Mouse (Mus musculus): ENCODE results near the gene Il1rap. TPM values are rescaled to one million over a fixed set of nuclear protein-coding genes. Genes with fewer than 3 reads are reported as not detected.

Gene Il1rap
- polyA plus RNA-seq, 1 experiment from 2014 or later, result 4.5 TPM

DNA sequence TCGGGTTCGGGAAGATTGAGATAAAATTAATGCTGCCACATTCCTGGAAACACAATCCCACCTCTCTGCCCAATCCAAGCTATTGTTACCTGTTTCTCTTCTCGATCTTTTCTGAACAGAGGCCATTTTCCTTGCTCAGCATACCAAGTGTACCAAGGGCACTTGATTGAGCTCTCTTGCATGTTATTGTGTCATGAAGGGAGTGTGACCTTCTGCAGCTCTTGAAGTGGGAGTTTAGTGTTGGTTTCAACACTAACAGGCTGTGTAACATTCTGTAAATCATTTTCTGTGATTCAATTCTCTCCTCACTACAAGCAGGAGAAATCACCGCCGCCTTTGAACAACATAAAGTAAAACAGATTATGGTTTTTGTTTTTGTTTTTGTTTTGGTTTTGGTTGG is 7.3 kb upstream of the Il1rap start:
- no peak overlapping the region for H3K9ac ChIP-seq
- H3K4me1 ChIP-seq (replicated peaks), result no peaks in the 10 kb centered on the region
- H3K36me3 ChIP-seq, result no peaks in the 10 kb centered on the region
- WGBS, result 81% methylated on average over 5 of the region's 5 CpGs
- ATAC-seq (replicated peaks; ENCODE audit: insufficient number of reproducible peaks, insufficient read depth, low FRiP score, low read depth), result no peak
- no peaks in the 10 kb centered on the region for H3K27me3 ChIP-seq
- no peaks in the 10 kb centered on the region for H3K9me3 ChIP-seq (replicated peaks)
- H3K4me3 ChIP-seq, result no peak overlapping the region
- no peak overlapping the region for H3K27ac ChIP-seq
- no peak overlapping the region for H3K4me2 ChIP-seq

DNA sequence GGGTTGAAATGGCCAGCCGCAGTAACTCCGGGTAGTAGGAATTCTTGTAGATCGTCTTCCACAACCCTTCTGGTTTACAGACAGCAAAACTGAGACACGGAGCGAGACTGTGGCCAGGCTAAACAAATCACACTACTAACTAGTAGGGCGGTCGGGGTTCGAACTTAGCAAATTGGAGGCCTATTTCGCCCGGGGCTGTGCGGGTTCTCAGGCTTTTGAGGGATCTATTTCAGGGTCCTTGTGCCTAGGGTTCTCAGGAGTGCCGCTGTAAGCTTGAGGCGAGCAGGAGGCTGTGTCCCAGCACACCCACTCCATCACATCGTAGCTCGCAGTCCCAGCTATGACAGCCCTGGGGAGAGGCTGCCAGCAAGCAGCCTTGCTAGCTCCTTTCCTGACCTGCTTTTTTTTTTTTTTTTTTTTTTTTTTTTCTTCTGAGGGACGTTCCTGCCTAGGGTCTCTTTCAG is 441 bp downstream of the Il1rap start:
- under 1% methylated on average over 16 of the region's 16 CpGs for WGBS
- peaks cover 9% of the 10 kb centered on the region for H3K4me1 ChIP-seq (replicated peaks)
- ATAC-seq (replicated peaks; ENCODE audit: insufficient number of reproducible peaks, insufficient read depth, low FRiP score, low read depth), result peak; percentile 66
- no peaks in the 10 kb centered on the region for H3K36me3 ChIP-seq
- H3K9ac ChIP-seq, result peak overlapping the region; percentile 79
- peak overlapping the region; percentile 84 for H3K4me3 ChIP-seq
- peak overlapping the region; percentile 92 for H3K4me2 ChIP-seq
- H3K9me3 ChIP-seq (replicated peaks), result no peaks in the 10 kb centered on the region
- no peaks in the 10 kb centered on the region; the same call in 1 of the 2 replicates for H3K27me3 ChIP-seq
- peak overlapping the region; percentile 75 for H3K27ac ChIP-seq

DNA sequence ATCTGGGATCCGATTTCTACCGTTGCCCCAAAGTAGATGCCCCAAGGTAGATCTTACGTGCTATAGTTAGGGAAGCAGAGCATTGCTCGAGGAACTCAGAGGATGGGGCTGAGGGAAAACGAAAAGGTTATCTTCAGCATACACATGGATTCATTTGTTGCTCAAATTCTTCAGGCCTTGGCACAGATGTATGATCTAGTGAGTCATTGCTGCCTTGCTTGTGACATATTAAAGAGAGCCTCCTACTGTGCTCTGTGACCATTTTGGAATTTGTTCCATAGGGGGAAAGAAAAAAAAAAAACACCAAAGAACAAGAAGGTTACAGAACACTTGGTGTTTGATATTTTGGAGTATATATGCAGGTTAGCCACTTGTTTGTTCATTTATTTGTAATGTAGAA is 4.3 kb downstream of the Il1rap start:
- H3K36me3 ChIP-seq, result no peaks in the 10 kb centered on the region
- H3K27me3 ChIP-seq, result no peaks in the 10 kb centered on the region
- peaks cover 9% of the 10 kb centered on the region for H3K4me1 ChIP-seq (replicated peaks)
- 78% methylated on average over 5 of the region's 5 CpGs for WGBS
- H3K27ac ChIP-seq, result no peak overlapping the region
- H3K9ac ChIP-seq, result no peak overlapping the region
- no peak overlapping the region for H3K4me2 ChIP-seq
- ATAC-seq (replicated peaks; ENCODE audit: insufficient number of reproducible peaks, insufficient read depth, low FRiP score, low read depth), result no peak
- no peaks in the 10 kb centered on the region for H3K9me3 ChIP-seq (replicated peaks)
- no peak overlapping the region for H3K4me3 ChIP-seq

DNA sequence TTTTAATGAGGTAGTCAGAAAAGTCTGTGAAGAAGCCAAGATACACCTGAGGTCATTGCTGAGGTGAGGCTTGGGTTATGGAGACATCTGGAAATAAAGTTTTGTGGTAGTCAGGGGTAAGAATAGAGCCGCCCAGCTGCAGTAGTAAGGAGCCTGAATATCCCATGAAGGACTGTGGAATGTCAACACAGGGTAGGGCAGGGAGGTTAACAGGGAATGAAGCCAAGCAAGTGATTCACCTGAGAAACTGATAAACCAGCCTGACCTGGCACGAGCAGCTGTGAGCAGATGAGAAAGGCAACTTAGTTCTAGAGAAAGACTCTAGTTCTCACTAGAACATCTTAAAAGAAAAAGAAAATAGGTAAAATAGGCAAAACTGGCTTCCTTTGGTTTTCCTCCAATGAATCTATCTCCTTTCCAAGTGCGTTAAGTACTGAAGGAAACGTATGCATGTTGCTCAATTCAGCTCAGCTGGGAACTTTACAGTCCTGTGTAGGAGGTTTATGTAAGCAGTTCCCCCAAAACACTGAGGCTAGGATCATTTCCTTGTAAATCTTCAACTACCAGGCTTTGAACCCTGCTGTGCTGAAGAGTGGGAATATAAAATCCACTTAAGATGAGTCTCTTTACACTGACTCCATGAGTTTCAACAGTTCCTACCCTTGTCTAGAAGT is 9.5 kb downstream of the Il1rap start:
- no peak overlapping the region for H3K27ac ChIP-seq
- 50% methylated on average over 4 of the region's 4 CpGs for WGBS
- no peak overlapping the region for H3K9ac ChIP-seq
- no peaks in the 10 kb centered on the region for H3K27me3 ChIP-seq
- no peak for ATAC-seq (replicated peaks; ENCODE audit: insufficient number of reproducible peaks, insufficient read depth, low FRiP score, low read depth)
- H3K9me3 ChIP-seq (replicated peaks), result no peaks in the 10 kb centered on the region
- H3K36me3 ChIP-seq, result no peaks in the 10 kb centered on the region
- H3K4me3 ChIP-seq, result no peak overlapping the region
- no peaks in the 10 kb centered on the region for H3K4me1 ChIP-seq (replicated peaks)
- no peak overlapping the region for H3K4me2 ChIP-seq

DNA sequence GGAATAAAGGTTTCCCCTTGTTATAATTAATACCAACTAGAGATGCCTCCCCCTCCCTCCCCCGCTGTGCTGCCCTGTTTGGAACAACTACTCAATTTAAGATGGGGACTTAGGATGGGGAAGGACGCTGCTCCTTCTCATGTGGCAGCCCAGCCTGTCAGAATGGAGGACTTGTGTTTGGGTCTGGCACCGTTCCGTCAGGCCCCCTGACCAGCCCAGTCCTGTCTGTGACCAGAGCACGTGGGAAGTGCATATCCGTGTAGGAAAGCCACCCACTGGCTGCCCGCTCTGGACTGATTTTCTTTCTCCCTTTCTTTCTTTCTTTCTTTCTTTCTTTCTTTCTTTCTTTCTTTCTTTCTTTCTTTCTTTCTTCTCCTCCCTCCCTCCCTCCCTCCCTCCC is 14.9 kb downstream of the Il1rap start:
- peak; percentile 47; the same call in 1 of the 2 replicates for ATAC-seq (replicated peaks; ENCODE audit: insufficient number of reproducible peaks, insufficient read depth, low FRiP score, low read depth)
- Histone ChIP-seq H3K9me3 (replicated peaks) (no peaks in the 10 kb centered on the region), H3K27me3 (no peaks in the 10 kb centered on the region), H3K27ac (no peak overlapping the region), H3K4me2 (peak overlapping the region; percentile 4; the same call in 1 of the 2 replicates), H3K9ac (no peak overlapping the region), H3K36me3 (no peaks in the 10 kb centered on the region), H3K4me3 (no peak overlapping the region), H3K4me1 (replicated peaks) (peaks cover 9% of the 10 kb centered on the region)
- WGBS, result 26% methylated on average over 7 of the region's 7 CpGs

DNA sequence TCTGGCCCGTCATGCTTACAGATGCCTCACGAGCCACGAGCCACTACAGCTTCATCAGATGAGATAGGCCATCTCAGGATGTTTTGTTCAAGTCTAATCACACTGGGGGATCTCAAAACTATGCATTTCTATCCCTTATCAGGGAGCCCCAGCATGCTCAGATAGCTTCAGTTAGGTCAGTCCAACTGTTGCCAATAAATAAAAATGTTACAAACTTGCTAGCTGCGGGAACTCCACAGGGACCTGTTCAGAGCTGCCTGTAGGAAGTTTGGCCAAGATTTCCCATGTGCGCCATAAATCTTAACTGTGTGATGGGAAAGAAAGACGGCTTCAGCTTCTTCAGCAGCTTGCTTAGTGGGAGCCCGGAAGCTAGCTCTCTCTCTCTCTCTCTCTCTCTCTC is 15.8 kb downstream of the Il1rap start:
- peaks cover 9% of the 10 kb centered on the region for H3K4me1 ChIP-seq (replicated peaks)
- H3K27ac ChIP-seq, result no peak overlapping the region
- H3K9me3 ChIP-seq (replicated peaks), result no peaks in the 10 kb centered on the region
- no peak overlapping the region for H3K9ac ChIP-seq
- H3K27me3 ChIP-seq, result no peaks in the 10 kb centered on the region
- 42% methylated on average over 7 of the region's 7 CpGs for WGBS
- H3K4me2 ChIP-seq, result no peak overlapping the region
- no peak overlapping the region for H3K4me3 ChIP-seq
- ATAC-seq (replicated peaks; ENCODE audit: insufficient number of reproducible peaks, insufficient read depth, low FRiP score, low read depth), result no peak
- H3K36me3 ChIP-seq, result no peaks in the 10 kb centered on the region

DNA sequence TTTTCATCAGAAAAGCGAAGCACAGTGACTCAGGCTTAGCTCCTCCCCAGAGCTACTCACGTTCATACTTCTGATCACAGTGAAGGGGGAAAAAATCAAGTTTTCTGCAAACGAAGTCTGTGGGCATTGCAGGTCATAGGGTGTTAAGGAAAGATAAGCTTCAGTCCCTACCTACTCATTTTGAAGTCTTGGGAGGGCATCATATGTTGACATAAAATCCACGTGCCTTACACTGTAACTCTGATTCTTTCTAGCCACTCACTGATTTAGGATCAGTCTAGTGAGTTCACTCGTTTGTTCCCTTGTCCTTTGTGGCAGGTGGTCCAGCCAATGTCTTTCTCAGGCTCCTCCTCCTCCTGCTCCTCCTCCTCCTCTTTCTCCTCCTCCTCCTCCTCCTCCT is 17.1 kb downstream of the Il1rap start:
- 65% methylated on average over 5 of the region's 5 CpGs for WGBS
- no peak overlapping the region for H3K4me2 ChIP-seq
- H3K27me3 ChIP-seq, result no peaks in the 10 kb centered on the region
- H3K36me3 ChIP-seq, result no peaks in the 10 kb centered on the region
- no peak overlapping the region for H3K4me3 ChIP-seq
- no peak overlapping the region for H3K9ac ChIP-seq
- no peaks in the 10 kb centered on the region for H3K9me3 ChIP-seq (replicated peaks)
- peaks cover 9% of the 10 kb centered on the region for H3K4me1 ChIP-seq (replicated peaks)
- ATAC-seq (replicated peaks; ENCODE audit: insufficient number of reproducible peaks, insufficient read depth, low FRiP score, low read depth), result no peak
- no peak overlapping the region for H3K27ac ChIP-seq

DNA sequence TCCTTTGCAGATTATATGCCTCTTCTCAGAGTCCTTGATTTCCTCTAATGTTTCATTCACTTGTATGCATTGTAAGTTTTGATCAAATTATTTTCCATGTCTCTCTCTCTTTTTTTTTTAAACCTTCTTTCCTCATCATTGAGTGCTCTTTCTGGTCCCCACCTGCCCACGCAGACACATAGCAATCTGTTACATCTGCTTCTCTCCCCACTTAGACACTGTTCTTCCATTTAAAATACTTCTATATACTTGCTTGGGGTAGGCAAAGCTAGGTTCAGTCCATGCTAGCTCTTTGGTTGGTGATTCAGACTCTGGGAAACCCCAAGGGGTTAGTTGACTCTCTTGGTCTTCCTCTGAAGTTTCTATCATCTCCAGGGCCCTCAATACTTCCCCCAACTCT is 20.0 kb downstream of the Il1rap start:
- Histone ChIP-seq H3K9me3 (replicated peaks) (no peaks in the 10 kb centered on the region), H3K4me3 (no peak overlapping the region), H3K4me1 (replicated peaks) (peaks cover 5% of the 10 kb centered on the region), H3K27ac (no peak overlapping the region), H3K9ac (no peak overlapping the region), H3K27me3 (no peaks in the 10 kb centered on the region), H3K4me2 (no peak overlapping the region), H3K36me3 (no peaks in the 10 kb centered on the region)
- no peak for ATAC-seq (replicated peaks; ENCODE audit: insufficient number of reproducible peaks, insufficient read depth, low FRiP score, low read depth)
- WGBS, result 93% methylated on average over 1 of the region's 1 CpGs

DNA sequence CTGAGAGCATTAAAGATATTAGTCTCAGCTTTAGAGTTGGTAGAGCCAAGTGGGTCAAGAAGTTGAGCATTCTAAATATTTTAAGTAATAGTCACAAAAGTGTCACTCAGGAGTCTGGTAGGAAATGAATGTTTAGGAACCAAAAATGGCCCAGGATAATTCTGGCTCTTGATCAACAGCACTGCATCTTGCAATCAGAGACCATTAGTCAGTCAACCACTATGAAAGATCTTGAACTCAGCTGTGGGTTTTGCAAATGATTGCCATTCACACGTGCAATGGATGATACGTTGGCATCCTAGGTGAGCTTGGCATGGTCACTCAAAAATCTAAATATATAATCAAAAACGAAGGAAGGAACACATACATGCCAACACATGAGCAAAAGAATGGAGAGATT is 23.1 kb downstream of the Il1rap start:
- no peaks in the 10 kb centered on the region for H3K4me1 ChIP-seq (replicated peaks)
- WGBS, result 82% methylated on average over 3 of the region's 3 CpGs
- H3K27me3 ChIP-seq, result no peaks in the 10 kb centered on the region
- H3K27ac ChIP-seq, result no peak overlapping the region
- H3K9me3 ChIP-seq (replicated peaks), result no peaks in the 10 kb centered on the region
- H3K4me2 ChIP-seq, result no peak overlapping the region
- H3K9ac ChIP-seq, result no peak overlapping the region
- H3K4me3 ChIP-seq, result no peak overlapping the region
- ATAC-seq (replicated peaks; ENCODE audit: insufficient number of reproducible peaks, insufficient read depth, low FRiP score, low read depth), result no peak
- no peaks in the 10 kb centered on the region for H3K36me3 ChIP-seq

DNA sequence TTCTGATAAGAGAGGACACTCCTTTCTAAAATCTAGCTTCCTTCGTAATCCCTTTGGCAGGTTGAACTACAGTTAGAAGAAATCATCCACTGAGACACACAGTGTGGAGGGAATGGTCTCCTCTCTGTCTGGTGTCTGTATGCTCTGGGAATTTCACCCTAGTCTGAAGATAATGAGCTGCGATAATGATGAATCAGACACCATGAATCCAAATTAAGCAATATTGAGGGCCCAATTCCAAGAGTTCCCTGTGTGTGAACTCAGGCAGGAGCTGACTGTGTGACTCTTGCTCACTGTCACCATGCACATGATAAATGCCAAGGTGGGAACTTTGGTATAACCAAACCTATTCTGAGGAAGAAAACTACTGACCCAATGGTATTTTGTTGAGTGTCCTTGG is 26.5 kb downstream of the Il1rap start:
- 90% methylated on average over 2 of the region's 2 CpGs for WGBS
- no peak overlapping the region for H3K27ac ChIP-seq

DNA sequence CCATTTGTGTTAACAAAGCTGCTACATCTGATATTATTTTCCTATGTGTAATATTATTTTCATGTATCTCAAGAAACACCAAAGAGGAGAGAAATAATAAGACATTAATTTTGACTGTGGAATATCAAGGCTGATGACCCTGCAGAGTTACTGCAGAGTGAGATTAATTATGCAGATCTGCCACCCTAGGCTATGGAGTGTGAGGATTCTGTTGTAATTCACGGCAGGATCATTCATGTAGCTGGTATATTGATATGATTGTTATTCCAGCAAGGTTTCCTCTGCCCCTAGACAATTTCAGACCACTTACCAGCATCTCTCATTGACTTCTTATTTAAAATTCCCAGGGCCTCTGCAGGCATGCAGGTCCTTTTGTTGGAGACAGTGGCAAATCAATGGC is 29.0 kb downstream of the Il1rap start:
- Histone ChIP-seq H3K4me2 (no peak overlapping the region), H3K27ac (no peak overlapping the region), H3K4me1 (replicated peaks) (no peaks in the 10 kb centered on the region), H3K9me3 (replicated peaks) (no peaks in the 10 kb centered on the region), H3K9ac (no peak overlapping the region), H3K27me3 (no peaks in the 10 kb centered on the region), H3K4me3 (no peak overlapping the region), H3K36me3 (no peaks in the 10 kb centered on the region)
- no peak for ATAC-seq (replicated peaks; ENCODE audit: insufficient number of reproducible peaks, insufficient read depth, low FRiP score, low read depth)
- 74% methylated on average over 1 of the region's 1 CpGs for WGBS

More for the DNA sequence above, 26.5 kb downstream of the Il1rap start:
- no peak overlapping the region for H3K4me3 ChIP-seq
- H3K9me3 ChIP-seq (replicated peaks), result no peaks in the 10 kb centered on the region
- ATAC-seq (replicated peaks; ENCODE audit: insufficient number of reproducible peaks, insufficient read depth, low FRiP score, low read depth), result no peak
- no peak overlapping the region for H3K9ac ChIP-seq
- H3K4me2 ChIP-seq, result no peak overlapping the region
- no peaks in the 10 kb centered on the region for H3K4me1 ChIP-seq (replicated peaks)
- H3K27me3 ChIP-seq, result no peaks in the 10 kb centered on the region
- no peaks in the 10 kb centered on the region for H3K36me3 ChIP-seq

DNA sequence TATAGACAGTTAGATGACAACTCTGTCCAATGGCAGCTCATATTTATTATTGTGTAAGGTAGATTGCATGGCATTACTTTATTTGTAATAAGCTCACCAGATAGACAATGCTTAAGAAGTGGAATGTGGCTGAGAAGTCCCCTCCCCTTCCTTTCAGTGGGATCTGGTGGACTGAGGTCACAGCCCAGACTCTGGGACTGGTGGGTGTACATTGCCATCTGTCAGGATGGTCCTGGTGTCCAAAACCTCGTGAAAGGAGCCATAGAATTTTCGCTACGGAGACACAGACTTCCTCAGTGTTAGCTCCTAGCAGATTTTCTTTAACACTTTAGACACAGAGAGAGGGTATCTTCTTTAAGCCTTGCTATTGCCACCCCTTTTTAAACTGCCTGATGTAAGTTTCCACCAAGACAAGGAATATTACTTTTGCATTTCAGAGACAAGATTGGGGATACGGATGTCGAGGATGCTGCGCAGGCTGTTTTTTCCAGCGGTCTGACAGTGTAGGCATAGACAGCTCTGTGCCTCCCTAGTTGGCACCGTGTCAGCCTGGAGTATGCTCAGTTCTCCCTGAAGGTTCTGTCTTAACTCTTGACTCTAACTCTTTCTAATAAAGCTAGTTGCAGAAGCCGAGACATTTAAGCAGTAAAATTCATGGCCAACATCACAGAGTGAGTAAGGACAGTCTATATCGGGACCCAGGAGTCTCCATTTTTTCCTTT is 31.2 kb downstream of the Il1rap start:
- Histone ChIP-seq H3K9me3 (replicated peaks) (no peaks in the 10 kb centered on the region), H3K9ac (no peak overlapping the region), H3K27me3 (no peaks in the 10 kb centered on the region), H3K36me3 (no peaks in the 10 kb centered on the region), H3K27ac (no peak overlapping the region), H3K4me3 (no peak overlapping the region), H3K4me2 (no peak overlapping the region), H3K4me1 (replicated peaks) (no peaks in the 10 kb centered on the region)
- ATAC-seq (replicated peaks; ENCODE audit: insufficient number of reproducible peaks, insufficient read depth, low FRiP score, low read depth), result no peak
- WGBS, result 82% methylated on average over 10 of the region's 10 CpGs

Measured in heart, embryonic 15.5 days (tissue).